Mouse (Mus musculus) C2C12 (cell line): ENCODE data around the gene Mmp15. TPM values are rescaled to one million over a fixed set of nuclear protein-coding genes. Genes with fewer than 3 reads are reported as not detected.

ENCODE experiments used
- H3K27me3 ChIP-seq: one replicate; pipeline ENCODE4 v1.6.1; 2011; ENCODE audit not compliant: control insufficient read depth, insufficient read depth, insufficient read length
- H3K36me3 ChIP-seq: one replicate; pipeline ENCODE4 v1.6.1; 2011; ENCODE audit not compliant: control insufficient read depth, insufficient read depth
- H3K4me3 ChIP-seq: one replicate; pipeline ENCODE4 v1.5.1; 2011; ENCODE audit warnings: mild to moderate bottlenecking, control low read depth; ENCODE audit not compliant: poor library complexity, insufficient read depth, severe bottlenecking
- H3K79me2 ChIP-seq: one replicate; pipeline ENCODE4 v1.6.1; 2011; ENCODE audit not compliant: control insufficient read depth, insufficient read depth
- H3K79me3 ChIP-seq: one replicate; pipeline ENCODE4 v1.6.1; 2011; ENCODE audit warnings: low read depth, control low read depth
- H3ac ChIP-seq: one replicate; pipeline ENCODE3; 2011; ENCODE audit warnings: low read depth; ENCODE audit not compliant: control insufficient read depth, insufficient read length
- CEBPB ChIP-seq: IDR thresholded peaks from one replicate; pipeline ENCODE4 v1.6.1; 2011; ENCODE audit warnings: low read depth, mild to moderate bottlenecking, control low read depth, moderate library complexity
- CTCF ChIP-seq: IDR thresholded peaks from one replicate; pipeline ENCODE4 v1.5.1; 2011; ENCODE audit not compliant: control insufficient read depth, insufficient read depth, insufficient read length
- FOSL1 ChIP-seq: IDR thresholded peaks from one replicate; pipeline ENCODE4 v1.8.0; 2011; ENCODE audit warnings: mild to moderate bottlenecking, low read length; ENCODE audit not compliant: poor library complexity, insufficient read depth, severe bottlenecking
- MAX ChIP-seq: IDR thresholded peaks from one replicate; pipeline ENCODE4 v1.6.1; 2011; ENCODE audit warnings: mild to moderate bottlenecking, control low read depth
- MYOD1 ChIP-seq: IDR thresholded peaks from one replicate; pipeline ENCODE4 v1.6.1; 2011; ENCODE audit warnings: low read depth; ENCODE audit not compliant: control insufficient read depth, insufficient read length
- MYOG ChIP-seq: IDR thresholded peaks from one replicate; pipeline ENCODE4 v1.6.1; 2011; ENCODE audit not compliant: control insufficient read depth, insufficient read length; ENCODE audit errors: extremely low read depth
- USF1 ChIP-seq: IDR thresholded peaks from one replicate; pipeline ENCODE4 v1.6.1; 2011; ENCODE audit warnings: low read depth, mild to moderate bottlenecking, control low read depth, moderate library complexity
- polyA plus RNA-seq: library from polyadenylated mRNA; unstranded; fragments of >200 nt; fragmentation: generic; extraction: Trizol; gene quantifications from one replicate; pipeline ENCODE4 v1.2.1, GENCODE M21; 2012; ENCODE audit warnings: missing spikeins

Gene Mmp15
- polyA plus RNA-seq, 1 experiment: 6.0 TPM

- Histone ChIP-seq H3K4me3 (no peak overlapping the region), H3K27me3 (no peaks in the 10 kb centered on the region), H3K36me3 (peaks cover 41% of the 10 kb centered on the region), H3K79me3 (peaks cover 23% of the 10 kb centered on the region), H3ac (no peak overlapping the region), H3K79me2 (peaks cover 38% of the 10 kb centered on the region)
- no peak for TF ChIP-seq MYOD1
- TF ChIP-seq USF1: no peak
- TF ChIP-seq MAX: no peak
- no peak for TF ChIP-seq CEBPB
- TF ChIP-seq MYOG: no peak
- no peak for TF ChIP-seq FOSL1
- no peak for TF ChIP-seq CTCF
Measured at GRCm38 (mm10) chr8:95422193-95422810, 70.2 kb downstream of the Mmp15 start.

Other genes starting within 250 kb of the Mmp15 start
- 13.8 TPM for gene Kifc3, start 149.5 kb upstream of the Mmp15 start, polyA plus RNA-seq
- gene Cngb1, start 45.7 kb upstream of the Mmp15 start, polyA plus RNA-seq: under 0.01 TPM
- gene Tepp, start 41.7 kb upstream of the Mmp15 start, polyA plus RNA-seq: not detected
- gene Zfp319, start 20.3 kb upstream of the Mmp15 start, polyA plus RNA-seq: 5.7 TPM
- gene Usb1, start 20.0 kb upstream of the Mmp15 start, polyA plus RNA-seq: 38.1 TPM
- gene Cfap20, start 82.6 kb downstream of the Mmp15 start, polyA plus RNA-seq: 45.0 TPM
- 61.0 TPM for gene Csnk2a2, start 137.8 kb downstream of the Mmp15 start, polyA plus RNA-seq
- not detected for gene Ccdc113, start 181.8 kb downstream of the Mmp15 start, polyA plus RNA-seq
- not detected for gene Prss54, start 224.1 kb downstream of the Mmp15 start, polyA plus RNA-seq